Mouse (Mus musculus) hindbrain, embryonic 13.5 days (tissue): Measurements from ENCODE around the gene Fam89b. TPM values are rescaled to one million over a fixed set of nuclear protein-coding genes. Genes with fewer than 3 reads are reported as not detected.

ENCODE experiments used
- ATAC-seq: fragments of 200-750 bp; cut with Nextera tagmentation; 2 replicates; pipeline ENCODE4 v1.8.0; 2017; ENCODE audit warnings: moderate TSS enrichment; ENCODE audit not compliant: low FRiP score
- H3K27ac ChIP-seq: fragments of 300-500 bp; sonication (generic); 2 replicates; pipeline ENCODE4 v1.5.1; 2015; ENCODE audit warnings: inconsistent platforms, mild to moderate bottlenecking, moderate library complexity
- H3K27me3 ChIP-seq: fragments of 300-500 bp; sonication (generic); 2 replicates; pipeline ENCODE4 v1.6.1; 2015; ENCODE audit warnings: mild to moderate bottlenecking, inconsistent platforms
- H3K36me3 ChIP-seq: fragments of 300-500 bp; sonication (generic); 2 replicates; pipeline ENCODE4 v1.6.1; 2015; ENCODE audit warnings: mild to moderate bottlenecking, inconsistent platforms
- H3K4me1 ChIP-seq: fragments of 300-500 bp; sonication (generic); replicated peaks from 2 replicates; pipeline ENCODE4 v1.6.1; 2015; ENCODE audit warnings: inconsistent platforms
- H3K4me2 ChIP-seq: fragments of 300-500 bp; sonication (generic); 2 replicates; pipeline ENCODE4 v1.6.1; 2015; ENCODE audit warnings: inconsistent platforms, mild to moderate bottlenecking, moderate library complexity
- H3K4me3 ChIP-seq: fragments of 300-500 bp; sonication (generic); 2 replicates; pipeline ENCODE4 v1.5.1; 2015; ENCODE audit warnings: mild to moderate bottlenecking, inconsistent platforms
- H3K9ac ChIP-seq: fragments of 300-500 bp; sonication (generic); 2 replicates; pipeline ENCODE4 v1.6.1; 2015; ENCODE audit warnings: mild to moderate bottlenecking, inconsistent platforms
- H3K9me3 ChIP-seq: fragments of 300-500 bp; sonication (generic); 2 replicates; pipeline ENCODE4 v1.6.1; 2016; ENCODE audit warnings: inconsistent platforms
- WGBS: fragments of 180-500 bp; shearing (Covaris S2); methylation state at CpG from one replicate; pipeline ENCODE4 v1.1.7; 2015; 5-methylcytosine and 5-hydroxymethylcytosine counted together
- polyA plus RNA-seq: library from polyadenylated mRNA; unstranded; fragments of >200 nt; fragmentation: Nextera tagmentation; extraction: Ambion mirVana; gene quantifications from 2 replicates; pipeline ENCODE4 v1.2.1, GENCODE M21; 2015

Fam89b gene
- polyA plus RNA-seq, 1 experiment from 2014 or later: 184 TPM

DNA sequence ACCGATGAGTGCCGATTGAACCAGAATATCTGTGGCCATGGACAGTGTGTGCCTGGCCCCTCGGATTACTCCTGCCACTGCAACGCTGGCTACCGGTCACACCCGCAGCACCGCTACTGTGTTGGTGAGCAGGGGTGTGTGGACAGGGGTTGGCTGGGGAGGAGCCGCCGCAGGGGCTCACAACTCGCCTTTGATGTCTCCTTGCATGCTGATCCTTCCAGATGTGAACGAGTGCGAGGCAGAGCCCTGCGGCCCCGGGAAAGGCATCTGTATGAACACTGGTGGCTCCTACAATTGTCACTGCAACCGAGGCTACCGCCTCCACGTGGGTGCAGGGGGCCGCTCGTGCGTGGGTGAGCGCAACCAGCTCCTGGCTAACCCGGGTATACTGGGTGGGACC, 21.5 kb upstream of the Fam89b start:
- Histone ChIP-seq H3K4me1 (peaks cover 25% of the 10 kb centered on the region), H3K4me3 (0 out of 2 replicates have a peak overlapping the region, but pooled peaks have one; percentile 1), H3K4me2 (no peak overlapping the region), H3K27me3 (peaks cover 100% of the 10 kb centered on the region), H3K9me3 (no peaks in the 10 kb centered on the region), H3K9ac (0 out of 2 replicates have a peak overlapping the region, but pooled peaks have one; percentile 9), H3K27ac (no peak overlapping the region), H3K36me3 (no peaks in the 10 kb centered on the region)
- WGBS: 8% methylated on average over 22 of the region's 22 CpGs
- no peak for ATAC-seq

DNA sequence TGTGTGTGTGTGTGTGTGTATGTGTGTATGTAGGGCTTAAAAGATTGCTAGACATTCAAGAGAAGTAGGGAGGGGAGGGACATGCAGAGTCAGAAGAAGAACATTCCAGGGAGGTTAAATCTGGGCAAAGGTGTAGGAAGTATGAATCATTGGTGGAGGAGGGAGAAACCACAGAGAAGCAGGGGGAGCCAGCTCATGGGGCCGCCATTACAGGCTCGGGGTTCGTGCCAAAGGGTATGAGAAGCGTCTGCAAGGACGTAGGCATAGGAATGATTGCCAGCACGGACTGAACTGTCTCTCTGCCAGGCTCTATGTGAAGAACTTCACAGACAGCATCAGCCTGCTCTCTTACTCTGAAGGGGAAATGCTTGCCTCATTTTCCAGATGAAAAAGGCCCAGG, 20.0 kb upstream of the Fam89b start:
- 87% methylated on average over 6 of the region's 6 CpGs for WGBS
- H3K36me3 ChIP-seq: no peaks in the 10 kb centered on the region
- H3K4me2 ChIP-seq: no peak overlapping the region
- H3K9ac ChIP-seq: no peak overlapping the region
- ATAC-seq: no peak
- no peak overlapping the region for H3K4me3 ChIP-seq
- no peaks in the 10 kb centered on the region for H3K9me3 ChIP-seq
- H3K27me3 ChIP-seq: peaks cover 100% of the 10 kb centered on the region
- H3K4me1 ChIP-seq: peaks cover 33% of the 10 kb centered on the region
- H3K27ac ChIP-seq: no peak overlapping the region

DNA sequence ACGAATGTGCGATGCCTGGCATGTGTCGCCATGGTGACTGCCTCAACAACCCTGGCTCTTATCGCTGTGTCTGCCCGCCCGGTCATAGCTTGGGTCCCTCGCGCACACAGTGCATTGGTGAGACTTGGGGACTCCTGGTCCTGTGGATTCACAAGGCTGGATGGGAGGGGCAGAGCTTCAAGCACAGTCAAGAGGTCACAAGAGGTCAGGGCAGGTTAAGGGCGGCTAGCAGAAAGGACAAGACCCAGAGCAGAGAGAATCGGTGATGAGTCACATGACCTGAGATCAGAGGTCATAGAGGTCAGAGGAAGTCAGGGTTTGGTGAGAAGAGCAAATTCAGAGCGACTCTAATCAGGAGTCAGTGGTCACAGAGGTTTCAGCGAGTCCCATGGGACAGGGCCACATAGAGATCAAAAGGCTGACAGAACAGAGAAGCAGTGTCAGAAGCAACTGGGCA, 17.5 kb upstream of the Fam89b start:
- Histone ChIP-seq H3K9ac (no peak overlapping the region), H3K4me3 (no peak overlapping the region), H3K4me2 (peak overlapping the region; percentile 9; the same call in 1 of the 2 replicates), H3K4me1 (peaks cover 52% of the 10 kb centered on the region), H3K36me3 (no peaks in the 10 kb centered on the region), H3K9me3 (no peaks in the 10 kb centered on the region), H3K27ac (no peak overlapping the region), H3K27me3 (peaks cover 99% of the 10 kb centered on the region)
- ATAC-seq: no peak
- 21% methylated on average over 12 of the region's 12 CpGs for WGBS

DNA sequence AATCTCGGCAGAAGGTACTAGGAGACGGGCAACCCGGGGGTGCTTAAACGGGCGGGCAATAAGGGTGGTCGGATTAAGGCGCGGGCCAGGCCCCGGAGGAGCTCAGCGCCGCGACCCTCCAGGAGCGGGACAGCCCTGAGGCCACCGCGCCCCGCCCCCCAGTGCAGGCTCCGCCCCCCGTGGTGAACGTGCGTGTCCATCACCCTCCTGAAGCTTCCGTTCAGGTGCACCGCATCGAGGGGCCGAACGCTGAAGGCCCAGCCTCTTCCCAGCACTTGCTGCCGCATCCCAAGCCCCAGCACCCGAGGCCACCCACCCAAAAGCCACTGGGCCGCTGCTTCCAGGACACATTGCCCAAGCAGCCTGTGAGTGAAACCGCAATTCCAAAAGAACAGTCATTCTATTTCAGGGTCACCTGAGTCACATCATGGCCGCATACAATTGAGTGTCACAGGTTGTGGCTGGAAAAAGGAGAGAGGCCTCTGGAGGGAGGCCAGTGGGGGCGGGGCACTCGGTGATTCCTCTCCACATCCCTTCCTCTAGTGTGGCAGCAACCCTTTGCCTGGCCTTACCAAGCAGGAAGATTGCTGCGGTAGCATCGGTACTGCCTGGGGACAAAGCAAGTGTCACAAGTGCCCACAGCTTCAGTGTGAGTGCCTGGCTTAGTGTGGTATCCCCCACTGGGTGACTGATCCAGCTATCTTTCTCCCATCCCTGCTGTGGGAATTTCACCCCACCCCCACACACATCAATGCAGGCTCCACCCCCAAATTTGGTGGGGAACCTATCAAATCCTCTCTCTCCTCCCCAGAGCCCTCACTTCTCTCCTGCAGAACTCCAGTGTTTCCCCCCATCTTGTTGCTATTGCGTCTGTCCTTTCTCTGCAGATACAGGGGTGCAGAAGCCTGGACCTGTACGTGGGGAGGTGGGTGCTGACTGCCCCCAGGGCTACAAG, 16.6 kb upstream of the Fam89b start:
- H3K27me3 ChIP-seq: peaks cover 97% of the 10 kb centered on the region

DNA sequence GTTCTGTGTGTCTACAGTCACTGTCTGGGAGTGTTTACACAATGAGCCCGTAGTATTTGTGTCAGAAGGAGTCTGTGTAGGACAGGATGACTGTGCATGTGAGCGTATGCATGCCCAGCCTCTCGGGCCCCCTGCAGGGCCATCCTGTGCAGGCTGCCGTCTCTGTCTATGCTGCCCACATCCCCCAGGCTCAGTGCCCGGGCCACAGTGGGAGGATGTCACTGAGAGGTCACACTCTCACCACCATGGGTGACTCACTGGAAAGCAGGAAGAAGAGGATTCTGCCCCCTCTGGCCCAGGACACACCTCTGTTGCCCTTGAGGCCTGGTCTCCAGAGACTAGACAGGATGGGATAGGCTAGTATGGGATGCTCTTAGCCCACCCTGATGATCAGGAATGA, 14.1 kb upstream of the Fam89b start:
- Histone ChIP-seq H3K27me3 (peaks cover 97% of the 10 kb centered on the region), H3K36me3 (no peaks in the 10 kb centered on the region), H3K9ac (peak overlapping the region; percentile 43; the same call in 1 of the 2 replicates), H3K4me1 (peaks cover 62% of the 10 kb centered on the region), H3K4me2 (peak overlapping the region; percentile 89), H3K27ac (no peak overlapping the region), H3K4me3 (no peak overlapping the region), H3K9me3 (no peaks in the 10 kb centered on the region)
- no peak for ATAC-seq
- 58% methylated on average over 5 of the region's 5 CpGs for WGBS

More for the DNA sequence above, 16.6 kb upstream of the Fam89b start:
- H3K4me1 ChIP-seq: peaks cover 52% of the 10 kb centered on the region
- no peaks in the 10 kb centered on the region for H3K9me3 ChIP-seq
- H3K4me3 ChIP-seq: peak overlapping the region; percentile 17
- peak overlapping the region; percentile 44 for H3K4me2 ChIP-seq
- 5% methylated on average over 36 of the region's 36 CpGs for WGBS
- no peak overlapping the region for H3K27ac ChIP-seq
- no peaks in the 10 kb centered on the region for H3K36me3 ChIP-seq
- ATAC-seq: no peak
- H3K9ac ChIP-seq: peak overlapping the region; percentile 58

DNA sequence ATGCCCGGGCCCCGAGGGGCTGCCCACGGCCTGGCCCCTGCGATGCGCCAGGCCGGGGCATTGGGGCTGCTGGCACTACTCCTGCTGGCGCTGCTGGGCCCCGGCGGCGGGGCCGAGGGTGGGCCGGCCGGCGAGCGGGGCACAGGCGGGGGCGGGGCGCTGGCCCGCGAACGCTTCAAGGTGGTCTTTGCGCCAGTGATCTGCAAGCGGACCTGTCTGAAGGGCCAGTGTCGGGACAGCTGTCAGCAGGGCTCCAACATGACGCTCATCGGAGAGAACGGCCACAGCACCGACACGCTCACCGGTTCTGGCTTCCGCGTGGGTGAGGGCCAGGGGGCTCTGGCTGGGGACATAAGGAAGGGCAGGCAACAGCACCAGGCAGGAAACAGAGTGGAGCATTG, 12.8 kb upstream of the Fam89b start:
- peak overlapping the region; percentile 52 for H3K4me3 ChIP-seq
- no peaks in the 10 kb centered on the region for H3K36me3 ChIP-seq
- peak overlapping the region; percentile 78 for H3K9ac ChIP-seq
- peaks cover 88% of the 10 kb centered on the region for H3K27me3 ChIP-seq
- 1% methylated on average over 32 of the region's 32 CpGs for WGBS
- H3K4me2 ChIP-seq: peak overlapping the region; percentile 89
- no peaks in the 10 kb centered on the region for H3K9me3 ChIP-seq
- peak; percentile 12 for ATAC-seq
- peak overlapping the region; percentile 84 for H3K27ac ChIP-seq
- peaks cover 62% of the 10 kb centered on the region for H3K4me1 ChIP-seq

DNA sequence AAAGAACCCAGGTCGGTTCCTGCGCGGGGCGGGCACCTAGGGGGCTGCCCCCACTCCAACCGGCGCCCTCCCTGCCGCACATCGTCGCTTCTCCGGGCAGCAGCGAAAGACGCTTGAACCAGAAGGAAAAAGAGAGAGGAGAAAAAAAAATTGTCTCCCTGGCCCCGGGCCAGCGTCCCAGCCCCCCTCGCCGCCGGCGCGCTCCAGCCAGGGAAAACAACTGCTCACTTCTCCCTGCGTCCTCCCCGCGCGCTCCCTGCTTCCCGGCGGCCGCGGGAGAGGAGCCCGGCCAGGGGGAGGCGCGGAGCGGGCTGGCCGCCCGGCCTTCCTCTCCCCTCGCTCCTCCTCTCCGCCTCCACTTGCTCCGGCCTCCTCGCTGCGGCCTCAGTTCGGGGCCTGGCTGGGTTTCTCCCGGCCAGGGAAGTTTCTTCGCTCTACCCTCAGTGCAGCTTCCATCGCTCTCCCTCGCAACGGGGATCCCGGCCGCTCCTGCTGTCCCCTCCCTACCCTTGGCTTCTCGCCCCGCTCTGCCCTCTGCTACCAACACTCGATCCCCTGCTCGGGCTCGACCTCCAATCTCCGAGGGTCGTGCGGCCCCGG, 12.3 kb upstream of the Fam89b start:
- H3K4me2 ChIP-seq: peak overlapping the region; percentile 89
- peak overlapping the region; percentile 84 for H3K27ac ChIP-seq
- H3K9ac ChIP-seq: peak overlapping the region; percentile 78
- H3K9me3 ChIP-seq: no peaks in the 10 kb centered on the region
- under 1% methylated on average over 51 of the region's 55 CpGs for WGBS
- peaks cover 87% of the 10 kb centered on the region for H3K27me3 ChIP-seq
- peaks cover 59% of the 10 kb centered on the region for H3K4me1 ChIP-seq
- peak overlapping the region; percentile 52 for H3K4me3 ChIP-seq
- no peaks in the 10 kb centered on the region for H3K36me3 ChIP-seq
- ATAC-seq: peak; percentile 68

DNA sequence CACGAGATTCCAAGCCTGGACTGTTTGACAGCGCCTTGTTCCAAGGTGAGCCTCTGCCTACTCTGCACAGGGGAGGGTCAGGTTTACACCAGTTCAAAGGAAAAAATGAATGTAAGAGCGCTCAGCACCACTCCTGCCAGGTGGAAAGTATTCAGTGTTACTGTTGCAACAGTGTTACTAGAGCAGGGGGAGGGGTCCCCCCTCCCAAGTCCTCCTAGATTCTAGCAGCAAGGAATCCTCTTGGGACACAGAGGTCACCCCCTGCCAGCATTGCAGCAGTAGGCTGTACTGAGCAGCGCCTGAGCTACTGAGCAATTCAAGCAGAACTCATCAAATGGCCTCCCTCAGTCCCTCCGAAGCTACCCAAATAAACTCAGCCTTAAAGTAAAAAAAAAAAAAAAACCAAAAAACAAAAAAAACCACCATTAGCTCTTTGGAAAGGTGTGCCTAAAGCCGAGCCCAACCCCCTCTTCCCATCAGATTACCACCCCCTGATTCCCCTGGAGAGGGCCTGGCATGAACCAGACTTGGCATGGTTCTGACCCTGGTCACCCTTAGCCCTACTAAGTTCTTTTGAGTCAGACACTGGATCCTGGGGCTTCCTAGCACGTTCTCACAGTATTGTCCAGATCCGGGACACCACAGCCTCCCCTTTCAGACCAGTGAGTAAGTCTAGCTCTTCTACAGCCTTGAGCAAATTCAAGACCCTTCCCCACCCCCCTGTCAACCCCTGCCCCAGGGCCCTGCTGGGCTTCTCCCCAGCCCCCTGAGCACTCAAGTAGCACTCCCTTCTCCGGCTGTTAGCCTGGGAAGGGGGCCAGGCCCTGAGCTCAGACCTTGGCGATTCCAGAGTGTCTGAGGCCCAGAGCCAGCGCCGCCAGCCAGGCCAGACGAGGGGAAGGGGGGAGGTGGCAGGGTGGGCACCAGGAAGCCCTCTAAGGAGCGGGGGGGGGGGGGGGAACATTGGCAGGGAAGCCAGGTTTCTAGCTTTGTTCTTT, 11.2 kb upstream of the Fam89b start, which contains the start of gene Ltbp3:
Ltbp3 (plus strand) TSS at position 585 of the 998 bp plus-strand sequence.
- H3K4me3 ChIP-seq: peak within 1 kb of the TSS; percentile 52
- H3K9me3 ChIP-seq: no peaks in the 10 kb centered on the region
- ATAC-seq: peak; percentile 46; the same call in 1 of the 2 replicates
- H3K4me1 ChIP-seq: peaks cover 48% of the 10 kb centered on the region
- H3K27ac ChIP-seq: peak within 1 kb of the TSS; percentile 84
- peak within 1 kb of the TSS; percentile 78 for H3K9ac ChIP-seq
- peak within 1 kb of the TSS; percentile 89 for H3K4me2 ChIP-seq
- peaks cover 86% of the 10 kb centered on the region for H3K27me3 ChIP-seq
- no peaks in the 10 kb centered on the region for H3K36me3 ChIP-seq
- WGBS: 21% methylated on average over 13 of the region's 14 CpGs

DNA sequence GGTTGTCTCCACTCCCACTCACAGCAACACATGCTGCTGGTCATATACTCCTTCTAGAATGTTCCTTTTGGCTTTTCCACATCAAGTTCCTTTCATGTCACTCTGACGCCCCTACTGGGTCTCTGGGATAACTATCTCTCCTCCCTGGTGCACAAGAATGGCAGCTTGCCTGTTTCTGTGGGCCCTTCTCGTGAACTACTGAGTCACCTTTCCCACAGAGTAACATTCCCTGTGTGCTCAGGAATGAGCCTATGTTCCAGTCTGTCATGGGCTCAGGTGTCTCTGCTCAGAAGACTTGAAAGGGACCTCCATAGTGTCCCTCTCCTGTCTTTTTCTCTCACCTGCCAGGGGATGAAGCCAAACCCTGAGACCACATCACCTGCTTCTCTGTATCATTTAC, 10.0 kb upstream of the Fam89b start:
- WGBS: 56% methylated on average over 2 of the region's 2 CpGs
- H3K27me3 ChIP-seq: peaks cover 85% of the 10 kb centered on the region
- ATAC-seq: no peak
- no peak overlapping the region for H3K4me2 ChIP-seq
- H3K27ac ChIP-seq: no peak overlapping the region
- H3K4me1 ChIP-seq: peaks cover 42% of the 10 kb centered on the region
- H3K4me3 ChIP-seq: no peak overlapping the region
- H3K9me3 ChIP-seq: no peaks in the 10 kb centered on the region
- no peak overlapping the region for H3K9ac ChIP-seq
- H3K36me3 ChIP-seq: no peaks in the 10 kb centered on the region

DNA sequence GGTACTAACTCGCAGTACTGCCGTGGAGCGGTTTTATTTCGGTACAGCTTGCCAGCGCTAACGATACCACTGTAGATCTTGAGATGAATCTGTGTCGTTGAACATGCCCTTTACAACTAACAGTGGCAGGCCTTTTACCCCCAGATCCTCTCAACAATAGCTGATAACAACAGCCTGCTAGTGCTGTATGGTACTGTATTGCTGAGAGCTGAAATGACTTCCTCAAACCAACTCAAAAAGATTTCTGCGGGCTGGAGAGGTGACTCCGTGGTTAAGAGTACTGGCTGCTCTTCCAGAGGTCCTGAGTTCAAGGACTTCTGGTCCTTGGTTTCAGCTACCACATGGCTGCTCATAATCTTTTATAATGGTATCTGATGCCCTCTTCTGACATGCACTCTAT, 4.9 kb upstream of the Fam89b start:
- H3K36me3 ChIP-seq: no peaks in the 10 kb centered on the region
- no peak overlapping the region for H3K9ac ChIP-seq
- no peaks in the 10 kb centered on the region for H3K9me3 ChIP-seq
- no peak overlapping the region for H3K4me3 ChIP-seq
- H3K27me3 ChIP-seq: peaks cover 41% of the 10 kb centered on the region
- no peak overlapping the region for H3K27ac ChIP-seq
- H3K4me1 ChIP-seq: peaks cover 22% of the 10 kb centered on the region
- no peak for ATAC-seq
- H3K4me2 ChIP-seq: no peak overlapping the region
- WGBS: 83% methylated on average over 9 of the region's 9 CpGs

DNA sequence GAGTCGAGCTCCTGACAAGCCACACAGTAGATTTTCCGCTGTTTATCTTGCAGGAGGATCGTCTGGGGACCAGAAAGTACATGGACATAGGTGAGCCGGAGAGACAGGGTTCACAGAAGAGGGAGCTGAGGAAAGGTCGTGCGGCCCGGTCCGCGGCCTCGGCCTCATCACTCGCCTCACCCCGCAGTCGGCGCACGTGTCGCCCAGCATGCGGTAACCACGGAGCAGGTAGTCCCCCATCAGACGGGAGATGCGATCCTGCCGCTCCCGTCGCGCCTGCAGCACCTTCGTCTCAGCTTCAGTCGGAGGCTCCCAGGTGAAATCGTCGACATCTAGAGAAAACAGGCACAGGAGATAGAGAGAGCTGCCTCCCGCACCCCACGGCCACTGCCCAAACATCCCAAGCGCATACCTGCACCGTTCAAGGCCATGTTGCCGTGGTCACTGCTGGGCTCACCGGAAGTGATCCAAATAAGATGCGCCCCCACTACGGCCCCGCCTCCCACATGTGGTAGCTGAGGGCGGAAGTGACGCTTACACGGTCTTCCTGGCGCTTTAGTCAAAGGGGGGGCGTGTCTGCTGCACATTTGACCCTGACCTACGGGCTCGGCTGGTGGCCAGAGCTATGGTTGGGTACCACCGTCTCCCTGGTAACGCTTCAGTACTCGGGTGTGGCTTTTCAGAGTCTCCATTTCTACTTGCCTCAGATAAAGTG, 2.0 kb upstream of the Fam89b start:
- Histone ChIP-seq H3K9ac (peak overlapping the region; percentile 84), H3K36me3 (peaks cover 5% of the 10 kb centered on the region; the same call in 1 of the 2 replicates), H3K27ac (peak overlapping the region; percentile 40), H3K4me2 (peak overlapping the region; percentile 99), H3K4me1 (peaks cover 45% of the 10 kb centered on the region), H3K9me3 (no peaks in the 10 kb centered on the region), H3K27me3 (peaks cover 23% of the 10 kb centered on the region), H3K4me3 (peak overlapping the region; percentile 96)
- peak; percentile 80 for ATAC-seq
- under 1% methylated on average over 47 of the region's 47 CpGs for WGBS
